Mouse (Mus musculus) G1E (cell line): ENCODE data around the gene Abce1. TPM values are rescaled to one million over a fixed set of nuclear protein-coding genes. Genes with fewer than 3 reads are reported as not detected.

Experiments used
- ATAC-seq: 2 replicates; pipeline ENCODE4 v1.8.0; 2016; ENCODE audit warnings: mild to moderate bottlenecking; ENCODE audit not compliant: insufficient number of reproducible peaks, poor library complexity, low FRiP score, severe bottlenecking; ENCODE audit errors: extremely low read depth
- DNase-seq: peaks from one replicate; pipeline ENCODE4 v3.0.0; 2012; ENCODE audit warnings: low spot score
- H3K27me3 ChIP-seq: 2 replicates; pipeline ENCODE4 v1.6.1; 2012; ENCODE audit warnings: mild to moderate bottlenecking, low read length, inconsistent platforms; ENCODE audit not compliant: insufficient read depth
- H3K36me3 ChIP-seq: replicated peaks from 2 replicates; pipeline ENCODE3; 2012; ENCODE audit warnings: mild to moderate bottlenecking, inconsistent platforms
- H3K4me1 ChIP-seq: 2 replicates; pipeline ENCODE4 v1.6.1; 2012; ENCODE audit warnings: low read depth, low read length, inconsistent platforms, mixed read lengths; ENCODE audit not compliant: insufficient read depth
- H3K4me3 ChIP-seq: 2 replicates; pipeline ENCODE4 v1.5.1; 2012; ENCODE audit warnings: low read depth, mild to moderate bottlenecking, inconsistent platforms, low read length, moderate library complexity, mixed read lengths
- H3K9me3 ChIP-seq: replicated peaks from 2 replicates; pipeline ENCODE4 v1.6.1; 2012; ENCODE audit warnings: inconsistent platforms
- CTCF ChIP-seq: IDR thresholded peaks from 2 replicates; pipeline ENCODE4 v1.5.1; 2012; ENCODE audit warnings: low read depth, low read length, inconsistent platforms, mixed read lengths
- GATA1 ChIP-seq: IDR thresholded peaks from 2 replicates; pipeline ENCODE4 v1.6.1; 2012; ENCODE audit warnings: borderline replicate concordance, low read length, inconsistent platforms, mixed read lengths
- GATA2 ChIP-seq: IDR thresholded peaks from 2 replicates; pipeline ENCODE4 v1.6.1; 2012; ENCODE audit warnings: low read depth, low read length, inconsistent platforms, borderline replicate concordance
- POLR2AphosphoS5 ChIP-seq: IDR thresholded peaks from 2 replicates; pipeline ENCODE4 v1.6.1; 2012; ENCODE audit warnings: low read depth, low read length, inconsistent platforms; ENCODE audit not compliant: insufficient replicate concordance
- TAL1 ChIP-seq: conservative IDR thresholded peaks from 2 replicates; pipeline ENCODE4 v1.6.1; 2012; ENCODE audit warnings: low read depth, low read length, inconsistent platforms, mixed read lengths
- polyA plus RNA-seq: library from polyadenylated mRNA; stranded (reverse); fragments of >175 nt; gene quantifications from 2 replicates; pipeline ENCODE4 v1.2.3, GENCODE M21; 2012
- total RNA-seq, 2 experiments: library from RNA; stranded (forward) in 1 of 2; stranded (reverse) in 1 of 2; fragments of 200-1000 nt in 1 of 2; fragments of >200 nt in 1 of 2; fragmentation: Nextera tagmentation in 1 of 2; gene quantifications; 2 replicates each; pipeline ENCODE4 v1.2.3; 2014 to 2017

Abce1 gene
- total and polyA plus RNA-seq, 3 experiments, result 17.3 to 354 (median 266) TPM

DNA sequence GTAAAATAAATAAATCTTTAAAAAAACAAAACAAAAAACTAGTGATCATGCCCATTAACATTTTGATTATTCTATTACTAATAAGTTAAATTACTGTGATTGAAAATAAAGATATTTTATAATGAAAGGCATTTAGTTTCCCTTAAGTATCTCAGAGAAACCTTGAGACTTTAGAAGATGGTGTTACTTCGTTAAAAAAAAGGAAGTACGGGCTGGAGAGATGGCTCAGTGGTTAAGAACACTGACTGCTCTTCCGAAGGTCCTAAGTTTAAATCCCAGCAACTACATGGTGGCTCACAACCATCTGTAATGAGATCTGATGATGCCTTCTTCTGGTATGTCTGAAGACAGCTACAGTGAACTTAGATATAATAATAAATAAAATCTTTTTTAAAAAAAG lies 74.3 kb downstream of the Abce1 start:
- H3K4me3 ChIP-seq, result no peak overlapping the region
- no peak for DNase-seq
- H3K27me3 ChIP-seq, result no peaks in the 10 kb centered on the region
- H3K4me1 ChIP-seq, result peaks cover 18% of the 10 kb centered on the region
- H3K9me3 ChIP-seq, result no peaks in the 10 kb centered on the region
- TF ChIP-seq GATA1 (no peak), TAL1 (no peak), POLR2AphosphoS5 (no peak), GATA2 (no peak), CTCF (no peak)
- H3K36me3 ChIP-seq, result peaks cover 6% of the 10 kb centered on the region
- no peak for ATAC-seq

GRCm38 (mm10) chr8:79636151-79636550 lies 75.4 kb downstream of the Abce1 start:
- TF ChIP-seq POLR2AphosphoS5 (no peak), GATA1 (no peak), CTCF (no peak), GATA2 (no peak), TAL1 (no peak)
- no peaks in the 10 kb centered on the region for H3K27me3 ChIP-seq
- H3K4me3 ChIP-seq, result no peak overlapping the region
- no peaks in the 10 kb centered on the region for H3K9me3 ChIP-seq
- DNase-seq, result no peak
- no peak for ATAC-seq
- peaks cover 1% of the 10 kb centered on the region for H3K36me3 ChIP-seq
- peaks cover 7% of the 10 kb centered on the region for H3K4me1 ChIP-seq

DNA sequence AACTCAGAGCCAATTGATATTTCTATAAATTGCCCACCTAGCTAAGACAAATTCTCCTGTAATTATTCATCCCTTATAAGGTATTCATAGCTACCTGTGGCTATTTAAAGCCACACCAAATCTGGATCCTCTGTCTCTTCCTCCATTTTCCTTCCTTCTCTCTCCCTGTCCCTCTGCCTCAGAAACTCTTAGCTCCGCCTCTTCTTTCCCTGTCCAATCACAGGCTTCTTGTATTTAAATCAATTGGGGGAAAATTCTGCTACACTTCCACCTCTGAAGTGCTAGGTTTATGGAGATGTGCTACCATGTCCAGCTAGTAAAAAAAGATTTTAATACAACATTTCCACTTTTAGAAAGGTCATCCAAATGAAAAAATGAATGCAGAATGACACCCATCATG lies 76.0 kb downstream of the Abce1 start:
- Histone ChIP-seq H3K36me3 (no peaks in the 10 kb centered on the region), H3K9me3 (no peaks in the 10 kb centered on the region), H3K4me1 (peaks cover 4% of the 10 kb centered on the region), H3K4me3 (no peak overlapping the region), H3K27me3 (no peaks in the 10 kb centered on the region)
- DNase-seq (no peak), ATAC-seq (no peak)
- TF ChIP-seq CTCF, result no peak
- TF ChIP-seq TAL1, result no peak
- no peak for TF ChIP-seq GATA2
- TF ChIP-seq GATA1, result no peak
- TF ChIP-seq POLR2AphosphoS5, result no peak

Other genes starting within 250 kb of the Abce1 start
- gene Otud4, start 72.1 kb downstream of the Abce1 start, total RNA-seq (2014; fragmentation: Nextera tagmentation), result 99.3 and 116 TPM in 2 replicates
- 81.7 and 84.1 TPM in 2 replicates for gene Otud4, start 72.1 kb downstream of the Abce1 start, total RNA-seq (2017)
- gene Otud4, start 72.1 kb downstream of the Abce1 start, polyA plus RNA-seq, result 5.4 and 7.4 TPM in 2 replicates
- gene Anapc10, start 80 bp upstream of the Abce1 start, total RNA-seq (2014; fragmentation: Nextera tagmentation), result 15.3 and 16.3 TPM in 2 replicates
- gene Anapc10, start 80 bp upstream of the Abce1 start, total RNA-seq (2017), result 12.8 and 12.9 TPM in 2 replicates
- gene Anapc10, start 80 bp upstream of the Abce1 start, polyA plus RNA-seq, result 0.13 and 0.65 TPM in 2 replicates